Mouse (Mus musculus): ENCODE measurements around the gene Galnt13. TPM values are rescaled to one million over a fixed set of nuclear protein-coding genes. Genes with fewer than 3 reads are reported as not detected.
"Not testable (repeated sequence)": the region's sequence is repeated elsewhere in the genome, so short reads cannot be mapped to it uniquely, and the experiment has no call there.

The Galnt13 gene
- polyA plus RNA-seq, 1 experiment from 2014 or later: 2.8 TPM

DNA sequence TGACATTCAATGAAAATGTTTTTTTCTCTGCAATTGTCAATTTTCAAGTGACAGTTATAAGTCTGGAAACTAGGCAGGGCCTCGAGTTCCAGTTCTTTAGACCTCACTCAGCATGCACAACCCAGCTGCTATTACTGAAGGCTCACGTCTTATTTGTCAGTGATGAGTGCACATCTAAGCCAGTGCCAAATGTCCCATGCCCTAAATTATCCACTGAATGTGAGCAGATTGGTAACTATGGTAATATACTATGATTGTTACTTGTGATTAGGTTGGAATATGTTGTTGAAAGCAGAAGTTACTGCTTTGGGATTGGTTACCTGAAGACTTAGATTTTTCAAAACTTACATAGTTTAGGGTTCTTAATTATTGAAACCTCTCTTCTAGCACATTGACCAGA, 131.1 kb downstream of the Galnt13 start:
- no peaks in the 10 kb centered on the region for H3K9me3 ChIP-seq
- no peak overlapping the region for H3K27ac ChIP-seq (replicated peaks)
- no peak overlapping the region for H3K4me3 ChIP-seq
- H3K9ac ChIP-seq (replicated peaks): no peak overlapping the region
- H3K27me3 ChIP-seq: no peaks in the 10 kb centered on the region
- WGBS: 74% methylated on average over 2 of the region's 2 CpGs
- no peak overlapping the region for H3K4me2 ChIP-seq (replicated peaks)
- H3K36me3 ChIP-seq: no peaks in the 10 kb centered on the region
- H3K4me1 ChIP-seq: no peaks in the 10 kb centered on the region
- ATAC-seq (ENCODE audit: low FRiP score, low read depth): no peak

DNA sequence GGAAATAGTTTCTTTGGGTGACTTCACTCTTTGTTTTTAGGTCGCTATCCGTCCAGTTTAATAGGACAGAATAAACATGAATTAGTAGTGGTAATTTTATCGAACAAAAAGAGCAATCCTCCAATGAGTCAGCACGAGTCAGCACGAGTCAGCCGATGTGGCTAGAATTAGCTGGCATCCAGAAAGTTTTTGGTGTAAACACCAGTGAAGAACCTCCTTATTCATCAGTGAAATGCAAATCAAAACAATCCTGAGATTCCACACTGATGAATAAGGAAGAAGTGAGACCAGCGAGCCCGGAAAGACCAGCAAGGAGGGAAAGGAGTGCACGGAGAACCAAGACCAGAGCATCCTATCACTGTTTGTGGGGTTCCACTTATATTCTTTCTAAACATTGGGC, 131.5 kb downstream of the Galnt13 start:
- Histone ChIP-seq H3K4me1 (no peaks in the 10 kb centered on the region), H3K27me3 (no peaks in the 10 kb centered on the region), H3K27ac (replicated peaks) (no peak overlapping the region), H3K4me3 (no peak overlapping the region), H3K9me3 (no peaks in the 10 kb centered on the region), H3K9ac (replicated peaks) (no peak overlapping the region), H3K4me2 (replicated peaks) (no peak overlapping the region), H3K36me3 (no peaks in the 10 kb centered on the region)
- WGBS: 88% methylated on average over 9 of the region's 9 CpGs
- no peak for ATAC-seq (ENCODE audit: low FRiP score, low read depth)

DNA sequence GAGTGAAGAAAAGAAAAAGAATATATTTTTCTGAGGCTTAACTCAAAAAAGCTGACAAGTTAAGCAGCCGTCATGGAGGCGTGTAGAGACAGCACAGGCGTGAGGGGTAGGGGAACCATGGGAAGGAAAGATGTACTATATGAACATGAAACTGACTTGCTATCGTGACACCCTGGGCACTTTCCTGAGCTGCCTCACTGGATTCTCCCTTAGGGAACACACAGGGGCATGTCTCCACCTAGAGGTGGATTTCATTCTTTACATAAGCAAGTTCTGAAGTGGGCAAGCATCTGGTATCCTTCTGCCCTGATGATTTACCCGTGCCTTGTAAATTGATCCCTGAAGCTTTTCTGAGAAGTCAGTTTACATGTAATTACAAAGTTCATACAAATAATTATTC, 277.7 kb downstream of the Galnt13 start:
- H3K27ac ChIP-seq (replicated peaks); H3K36me3 ChIP-seq; H3K9ac ChIP-seq (replicated peaks); H3K27me3 ChIP-seq; H3K4me2 ChIP-seq (replicated peaks); H3K4me3 ChIP-seq; H3K4me1 ChIP-seq; H3K9me3 ChIP-seq: not testable (repeated sequence)
- no CpG with 5 or more reads among the region's 5 CpGs for WGBS
- ATAC-seq (ENCODE audit: low FRiP score, low read depth): peak; percentile 66

DNA sequence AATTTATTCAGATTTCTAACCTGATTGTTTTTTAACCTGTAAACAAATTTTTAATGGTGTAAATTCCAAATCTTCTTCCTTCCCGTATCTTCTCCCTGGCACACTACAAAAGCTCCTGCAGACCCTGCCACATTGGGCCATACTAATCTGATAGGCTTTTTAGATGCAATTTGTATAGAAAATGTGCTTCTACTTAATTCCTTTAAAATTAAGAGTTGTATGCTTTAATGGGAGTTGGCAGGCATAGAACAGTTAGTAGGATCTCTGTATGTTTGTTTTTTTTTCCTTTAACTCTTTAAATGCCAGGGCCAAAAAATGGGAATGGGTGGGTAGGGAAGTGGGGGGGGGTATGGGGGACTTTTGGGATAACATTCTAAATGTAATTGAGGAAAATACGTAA, 315.1 kb downstream of the Galnt13 start:
- peak; percentile 78; the same call in 1 of the 2 replicates for ATAC-seq (ENCODE audit: low FRiP score, low read depth)
- Histone ChIP-seq H3K9ac (replicated peaks) (no peak overlapping the region), H3K4me3 (no peak overlapping the region), H3K4me2 (replicated peaks) (no peak overlapping the region), H3K9me3 (no peaks in the 10 kb centered on the region), H3K27ac (replicated peaks) (no peak overlapping the region), H3K36me3 (no peaks in the 10 kb centered on the region), H3K27me3 (no peaks in the 10 kb centered on the region), H3K4me1 (no peaks in the 10 kb centered on the region)
- WGBS: 66% methylated on average over 2 of the region's 2 CpGs

DNA sequence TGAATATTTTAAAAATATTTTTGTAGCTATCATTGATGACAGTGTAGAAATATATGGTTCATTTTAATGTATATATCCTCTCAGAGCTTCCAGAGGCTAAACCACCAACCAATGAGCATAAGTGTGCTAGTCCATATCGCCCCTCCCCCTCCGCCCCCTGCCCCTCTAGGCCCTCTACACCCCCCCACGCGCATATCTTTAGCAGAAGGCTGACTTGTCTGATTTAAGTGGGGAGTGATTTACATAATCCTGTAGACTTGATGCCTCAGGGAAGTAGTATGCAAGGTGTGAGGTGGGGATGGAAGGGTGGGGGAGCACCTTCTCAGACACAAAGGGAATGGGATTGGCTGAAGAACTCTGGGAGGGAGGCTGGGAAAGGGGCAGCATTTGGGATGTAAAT, 323.7 kb downstream of the Galnt13 start:
- Histone ChIP-seq H3K9ac (replicated peaks) (no peak overlapping the region), H3K27me3 (no peaks in the 10 kb centered on the region), H3K36me3 (no peaks in the 10 kb centered on the region), H3K4me3 (no peak overlapping the region), H3K4me1 (no peaks in the 10 kb centered on the region), H3K9me3 (no peaks in the 10 kb centered on the region), H3K27ac (replicated peaks) (no peak overlapping the region), H3K4me2 (replicated peaks) (no peak overlapping the region)
- 36% methylated on average over 4 of the region's 4 CpGs for WGBS
- peak; percentile 83 for ATAC-seq (ENCODE audit: low FRiP score, low read depth)

DNA sequence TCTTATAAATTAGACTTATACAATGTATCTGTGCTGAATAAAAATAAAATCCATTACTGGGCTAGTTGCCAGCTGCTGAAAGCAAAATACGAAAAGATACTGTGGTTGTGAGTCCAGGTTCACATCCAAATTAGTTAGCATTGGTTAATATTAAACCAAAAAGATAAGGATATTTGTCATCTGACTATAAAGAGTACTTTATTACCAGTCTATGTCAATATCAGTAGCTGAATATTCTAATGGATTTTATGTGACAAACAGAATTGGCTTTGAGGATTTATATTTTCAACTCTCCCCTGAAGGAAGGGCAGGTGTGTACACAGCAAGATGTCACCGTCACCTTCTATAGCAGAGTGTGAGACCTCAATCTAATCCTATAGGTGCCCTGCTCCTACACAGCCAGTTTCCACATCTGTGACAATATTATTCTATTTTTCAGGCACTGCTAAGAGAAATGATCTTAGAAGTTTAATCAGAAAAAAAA, 342.7 kb downstream of the Galnt13 start:
- Histone ChIP-seq H3K9me3 (no peaks in the 10 kb centered on the region), H3K4me2 (replicated peaks) (no peak overlapping the region), H3K4me3 (no peak overlapping the region), H3K27me3 (no peaks in the 10 kb centered on the region), H3K9ac (replicated peaks) (no peak overlapping the region), H3K4me1 (no peaks in the 10 kb centered on the region), H3K27ac (replicated peaks) (no peak overlapping the region), H3K36me3 (no peaks in the 10 kb centered on the region)
- ATAC-seq (ENCODE audit: low FRiP score, low read depth): no peak
- WGBS: 88% methylated on average over 2 of the region's 2 CpGs

DNA sequence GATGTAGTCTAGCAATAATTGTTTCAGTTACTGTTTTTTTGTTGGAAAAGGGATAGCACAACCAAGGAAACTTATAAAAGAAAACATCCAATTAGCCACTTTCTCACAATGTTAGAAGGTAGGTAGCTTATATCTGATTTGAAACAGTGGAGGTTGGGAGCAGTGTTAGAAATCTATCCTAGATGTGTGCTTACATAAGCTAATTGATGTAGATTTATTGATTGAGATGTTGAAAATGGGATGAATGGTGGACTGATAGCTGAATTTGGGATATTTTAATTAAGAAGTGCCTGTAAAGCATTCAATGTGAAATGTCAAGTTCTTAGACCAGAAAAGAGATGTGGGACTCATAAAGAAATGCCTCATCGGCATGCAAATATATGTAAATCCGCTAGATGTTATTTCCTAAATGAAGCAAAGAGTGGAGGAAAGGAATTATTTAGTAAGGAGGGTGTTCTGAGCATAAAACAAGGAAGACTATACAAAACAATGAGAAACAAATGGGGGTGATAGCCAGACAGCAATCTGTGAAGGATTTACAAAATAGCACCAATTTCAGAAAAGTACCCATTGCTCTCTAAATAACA, 377.6 kb downstream of the Galnt13 start:
- Histone ChIP-seq H3K4me1 (no peaks in the 10 kb centered on the region), H3K36me3 (no peaks in the 10 kb centered on the region), H3K9me3 (no peaks in the 10 kb centered on the region), H3K4me2 (replicated peaks) (no peak overlapping the region), H3K9ac (replicated peaks) (no peak overlapping the region), H3K27me3 (no peaks in the 10 kb centered on the region), H3K4me3 (no peak overlapping the region), H3K27ac (replicated peaks) (no peak overlapping the region)
- 67% methylated on average over 2 of the region's 2 CpGs for WGBS
- ATAC-seq (ENCODE audit: low FRiP score, low read depth): 0 out of 2 replicates have a peak, but pooled peaks have one; percentile 54

DNA sequence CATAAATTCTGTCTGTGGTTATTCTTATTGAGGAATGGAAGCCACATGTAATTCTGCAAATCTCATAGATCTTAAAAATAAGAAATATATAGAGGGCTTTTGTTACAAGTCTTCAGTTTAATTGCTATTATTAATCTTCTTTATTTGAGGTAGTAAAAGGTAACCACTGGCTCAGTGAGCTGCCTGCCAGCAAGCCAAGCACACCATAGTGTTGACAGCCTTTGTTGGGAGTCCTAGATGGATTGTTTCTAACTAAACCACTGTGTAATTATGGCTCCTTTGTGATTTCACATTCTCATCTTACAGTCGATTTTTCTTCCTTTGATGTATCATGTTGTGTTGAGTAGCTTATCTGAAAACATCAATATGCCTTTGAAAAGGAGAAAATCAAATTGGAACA, 405.1 kb downstream of the Galnt13 start:
- Histone ChIP-seq H3K36me3 (no peaks in the 10 kb centered on the region), H3K27ac (replicated peaks) (no peak overlapping the region), H3K4me3 (no peak overlapping the region), H3K4me1 (no peaks in the 10 kb centered on the region), H3K4me2 (replicated peaks) (no peak overlapping the region), H3K9ac (replicated peaks) (no peak overlapping the region), H3K27me3 (no peaks in the 10 kb centered on the region), H3K9me3 (no peaks in the 10 kb centered on the region)
- ATAC-seq (ENCODE audit: low FRiP score, low read depth): no peak
- 45% methylated on average over 1 of the region's 1 CpGs for WGBS

DNA sequence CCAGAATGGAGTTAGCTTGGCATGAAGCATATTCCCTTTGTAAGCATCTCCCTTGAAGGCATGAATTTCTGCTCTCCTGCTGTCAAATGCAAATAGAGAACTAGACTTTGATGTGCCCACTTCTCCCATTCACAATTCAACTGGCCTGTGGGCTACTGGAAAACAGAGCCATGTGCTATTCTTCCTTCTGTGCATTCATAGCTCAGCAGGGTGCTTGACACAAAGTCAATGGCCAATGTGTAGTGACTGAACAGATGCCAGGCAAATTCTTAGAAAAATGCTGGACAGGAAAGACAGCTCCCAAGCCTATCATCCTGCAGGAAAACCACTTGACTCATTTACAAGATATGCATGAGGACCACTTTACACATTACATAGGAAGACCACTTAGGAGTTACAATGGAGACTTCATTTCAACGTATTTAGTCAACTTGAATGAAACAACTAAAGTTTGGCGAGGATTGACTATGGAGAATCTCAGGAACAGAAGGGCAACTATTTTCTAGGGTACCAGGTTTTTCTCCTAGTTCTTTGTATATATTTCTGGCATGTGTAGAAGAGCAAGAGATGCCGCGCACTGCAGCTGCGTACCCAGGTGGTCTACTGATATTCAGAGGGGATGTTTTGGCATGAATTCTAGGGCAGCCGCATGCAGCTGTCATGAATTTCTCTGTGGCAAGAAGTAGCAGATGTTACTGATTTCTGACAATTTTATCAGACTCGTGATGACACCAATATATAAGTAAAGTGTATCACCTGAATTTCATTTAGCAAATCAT, 470.4 kb downstream of the Galnt13 start:
- H3K27ac ChIP-seq (replicated peaks): no peak overlapping the region
- no peak overlapping the region for H3K4me3 ChIP-seq
- no peak overlapping the region for H3K4me2 ChIP-seq (replicated peaks)
- H3K9me3 ChIP-seq: no peaks in the 10 kb centered on the region
- ATAC-seq (ENCODE audit: low FRiP score, low read depth): peak; percentile 23; the same call in 1 of the 2 replicates
- WGBS: 89% methylated on average over 7 of the region's 7 CpGs
- H3K9ac ChIP-seq (replicated peaks): no peak overlapping the region
- H3K4me1 ChIP-seq: no peaks in the 10 kb centered on the region
- H3K27me3 ChIP-seq: no peaks in the 10 kb centered on the region
- no peaks in the 10 kb centered on the region for H3K36me3 ChIP-seq

DNA sequence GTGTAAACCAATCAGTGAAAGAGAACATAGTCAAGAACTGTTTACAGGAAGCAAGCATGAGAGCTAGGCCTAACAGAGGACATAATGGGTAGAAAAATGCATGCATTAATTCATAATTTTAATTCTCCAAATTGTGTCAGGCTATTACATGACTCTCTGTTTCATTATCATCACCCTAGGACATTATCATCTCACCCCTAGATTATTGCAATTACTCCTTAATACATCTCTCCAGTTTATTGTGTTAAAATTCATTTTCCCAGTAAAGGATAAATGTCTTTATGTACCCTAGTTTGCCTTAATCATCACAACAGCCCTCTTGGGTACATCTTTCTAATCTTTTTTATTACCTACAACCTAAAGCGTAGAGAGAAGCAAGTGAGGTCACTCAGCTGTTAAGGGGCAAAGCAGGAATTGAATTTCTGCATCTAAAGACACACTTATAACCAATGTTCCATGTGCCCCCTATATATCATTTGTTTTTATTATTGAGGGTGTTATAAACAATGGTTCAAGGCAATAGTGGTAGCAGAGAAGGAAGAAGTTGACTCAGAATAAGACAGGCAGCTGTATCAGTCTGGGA, 479.1 kb downstream of the Galnt13 start:
- 76% methylated on average over 1 of the region's 1 CpGs for WGBS
- ATAC-seq (ENCODE audit: low FRiP score, low read depth): no peak

DNA sequence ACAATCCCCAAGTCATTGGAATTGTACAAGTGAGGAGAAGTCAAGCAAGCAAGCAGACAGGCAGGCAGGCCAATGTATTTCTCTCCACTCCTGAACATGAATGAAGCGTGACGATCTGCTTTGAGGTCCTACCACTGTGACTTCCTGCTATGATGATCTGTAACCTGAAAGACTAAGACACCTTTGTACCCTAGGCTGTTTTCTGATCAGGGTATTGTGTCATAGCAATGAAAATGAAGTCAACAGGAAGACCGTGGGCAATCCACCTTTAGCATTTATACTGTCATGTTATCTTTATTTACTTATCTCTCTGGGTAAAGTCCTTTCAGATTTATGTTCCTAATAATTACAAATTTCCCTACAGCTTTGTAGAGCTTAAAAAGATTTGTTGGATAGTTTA, 500.3 kb downstream of the Galnt13 start:
- WGBS: 92% methylated on average over 3 of the region's 3 CpGs
- no peaks in the 10 kb centered on the region for H3K9me3 ChIP-seq
- H3K27me3 ChIP-seq: no peaks in the 10 kb centered on the region
- H3K9ac ChIP-seq (replicated peaks): no peak overlapping the region
- no peak overlapping the region for H3K4me2 ChIP-seq (replicated peaks)
- no peak for ATAC-seq (ENCODE audit: low FRiP score, low read depth)
- H3K36me3 ChIP-seq: no peaks in the 10 kb centered on the region
- H3K4me3 ChIP-seq: no peak overlapping the region
- no peak overlapping the region for H3K27ac ChIP-seq (replicated peaks)
- H3K4me1 ChIP-seq: no peaks in the 10 kb centered on the region

More for the DNA sequence above, 479.1 kb downstream of the Galnt13 start:
- no peaks in the 10 kb centered on the region for H3K27me3 ChIP-seq
- H3K27ac ChIP-seq (replicated peaks): no peak overlapping the region
- H3K36me3 ChIP-seq: no peaks in the 10 kb centered on the region
- H3K9me3 ChIP-seq: no peaks in the 10 kb centered on the region
- H3K4me2 ChIP-seq (replicated peaks): no peak overlapping the region
- no peak overlapping the region for H3K4me3 ChIP-seq
- no peaks in the 10 kb centered on the region for H3K4me1 ChIP-seq
- no peak overlapping the region for H3K9ac ChIP-seq (replicated peaks)

DNA sequence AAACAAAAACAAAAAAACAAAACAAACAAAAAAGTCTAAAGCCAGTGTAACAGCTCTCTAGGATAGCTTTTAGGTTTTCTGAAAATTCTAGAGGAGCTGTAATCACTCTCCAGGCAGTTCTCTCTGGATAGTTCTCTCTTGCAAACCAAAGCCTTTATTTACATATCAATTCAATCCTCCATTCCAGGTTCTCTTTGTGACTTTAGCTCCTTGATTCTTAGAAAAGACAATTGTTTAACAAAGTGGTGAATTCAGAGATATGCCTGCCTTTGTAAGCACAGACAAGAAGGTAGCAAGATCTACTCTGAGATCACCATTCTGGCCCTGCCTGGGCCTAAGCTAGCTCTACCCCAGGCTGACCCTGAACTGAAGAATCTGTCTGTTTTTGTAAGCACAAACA, 501.2 kb downstream of the Galnt13 start:
- Histone ChIP-seq H3K4me1 (no peaks in the 10 kb centered on the region), H3K9ac (replicated peaks) (no peak overlapping the region), H3K4me2 (replicated peaks) (no peak overlapping the region), H3K4me3 (no peak overlapping the region), H3K27me3 (no peaks in the 10 kb centered on the region), H3K9me3 (no peaks in the 10 kb centered on the region), H3K27ac (replicated peaks) (no peak overlapping the region), H3K36me3 (no peaks in the 10 kb centered on the region)
- no peak for ATAC-seq (ENCODE audit: low FRiP score, low read depth)
